Mouse (Mus musculus): ENCODE data around the gene Gm12695. TPM values are rescaled to one million over a fixed set of nuclear protein-coding genes. Genes with fewer than 3 reads are reported as not detected.

The Gm12695 gene
- total RNA-seq (2023): not detected

DNA sequence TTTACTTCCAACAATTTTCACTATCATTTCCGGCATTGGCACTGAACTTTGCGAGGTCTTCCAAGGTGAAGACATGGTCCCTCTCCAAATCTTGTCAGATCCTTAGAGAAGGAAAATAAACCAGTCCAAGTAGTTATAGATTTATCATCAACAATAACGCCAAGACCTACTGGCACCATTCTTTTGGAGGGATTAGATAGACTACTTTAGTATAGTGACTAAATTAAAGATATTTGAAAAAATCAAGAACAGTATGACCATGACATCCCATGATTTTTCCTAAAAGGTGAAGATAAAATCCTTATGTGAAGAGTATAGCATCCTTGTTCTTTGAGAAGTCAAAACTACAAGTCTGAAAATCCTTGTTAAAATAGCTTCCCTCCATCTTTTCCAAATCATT, at the start of gene Gm12695:
Gm12695 (minus strand) TSS at position 101 of the 400 bp plus-strand sequence.

Other genes with a start within 250 kb of the Gm12695 start
- not detected for gene Cyp2j6, start 231.5 kb downstream of the Gm12695 start, total RNA-seq (2023)
- under 1 TPM in 1 of 2 experiments, not detected in 1; 0.22 TPM for gene Cyp2j9, start 193.6 kb downstream of the Gm12695 start, total RNA-seq (2023)
- gene Cyp2j5, start 121.0 kb downstream of the Gm12695 start, total RNA-seq (2023): not detected